Mouse (Mus musculus) embryonic facial prominence, embryonic 15.5 days (tissue): ENCODE results near the gene Efhc1. TPM values are rescaled to one million over a fixed set of nuclear protein-coding genes. Genes with fewer than 3 reads are reported as not detected.

Experiments
- ATAC-seq: fragments of 200-750 bp; cut with Nextera tagmentation; 2 replicates; pipeline ENCODE4 v1.8.0; 2017; ENCODE audit warnings: low read depth, moderate TSS enrichment; ENCODE audit not compliant: insufficient number of reproducible peaks, low FRiP score, low TSS enrichment
- H3K27ac ChIP-seq: fragments of 300-500 bp; sonication (generic); replicated peaks from 2 replicates; pipeline ENCODE4 v1.5.1; 2015; ENCODE audit warnings: mild to moderate bottlenecking, inconsistent platforms
- H3K27me3 ChIP-seq: fragments of 300-500 bp; sonication (generic); 2 replicates; pipeline ENCODE4 v1.6.1; 2015; ENCODE audit warnings: inconsistent platforms
- H3K36me3 ChIP-seq: fragments of 300-500 bp; sonication (generic); 2 replicates; pipeline ENCODE4 v1.6.1; 2015; ENCODE audit warnings: mild to moderate bottlenecking, inconsistent platforms
- H3K4me1 ChIP-seq: fragments of 300-500 bp; sonication (generic); 2 replicates; pipeline ENCODE4 v1.6.1; 2015; ENCODE audit warnings: inconsistent platforms
- H3K4me2 ChIP-seq: fragments of 300-500 bp; sonication (generic); replicated peaks from 2 replicates; pipeline ENCODE4 v1.6.1; 2015; ENCODE audit warnings: mild to moderate bottlenecking, inconsistent platforms
- H3K4me3 ChIP-seq: fragments of 300-500 bp; sonication (generic); replicated peaks from 2 replicates; pipeline ENCODE4 v1.5.1; 2015; ENCODE audit warnings: mild to moderate bottlenecking, inconsistent platforms
- H3K9ac ChIP-seq: fragments of 300-500 bp; sonication (generic); 2 replicates; pipeline ENCODE4 v1.6.1; 2015; ENCODE audit warnings: inconsistent platforms
- H3K9me3 ChIP-seq: fragments of 300-500 bp; sonication (generic); replicated peaks from 2 replicates; pipeline ENCODE4 v1.6.1; 2016; ENCODE audit warnings: inconsistent platforms
- WGBS: fragments of 180-500 bp; shearing (Covaris S2); methylation state at CpG from one replicate; pipeline ENCODE4 v1.1.7; 2015; 5-methylcytosine and 5-hydroxymethylcytosine counted together
- polyA plus RNA-seq: library from polyadenylated mRNA; unstranded; fragments of >200 nt; fragmentation: Nextera tagmentation; extraction: Ambion mirVana; gene quantifications from 2 replicates; pipeline ENCODE4 v1.2.1, GENCODE M21; 2015

The Efhc1 gene
- polyA plus RNA-seq, 1 experiment from 2014 or later, result 17.9 TPM

- H3K9ac ChIP-seq, result peak overlapping the region; percentile 40
- H3K4me2 ChIP-seq, result peak overlapping the region; percentile 75
- ATAC-seq, result peak; percentile 37
- no peaks in the 10 kb centered on the region for H3K27me3 ChIP-seq
- H3K36me3 ChIP-seq, result no peaks in the 10 kb centered on the region
- WGBS, result 4% methylated on average over 16 of the region's 16 CpGs
- peak overlapping the region; percentile 68 for H3K4me3 ChIP-seq
- no peaks in the 10 kb centered on the region for H3K9me3 ChIP-seq
- H3K27ac ChIP-seq, result peak overlapping the region; percentile 66
- peaks cover 10% of the 10 kb centered on the region for H3K4me1 ChIP-seq
Observed at GRCm38 (mm10) chr1:20951799-20952198, 373 bp downstream of the Efhc1 start.

GRCm38 (mm10) chr1:20954876-20955275, 3.5 kb downstream of the Efhc1 start:
- H3K9me3 ChIP-seq, result no peaks in the 10 kb centered on the region
- H3K36me3 ChIP-seq, result no peaks in the 10 kb centered on the region
- peaks cover 10% of the 10 kb centered on the region for H3K4me1 ChIP-seq
- no peak overlapping the region for H3K9ac ChIP-seq
- no peak for ATAC-seq
- no peak overlapping the region for H3K27ac ChIP-seq
- H3K4me3 ChIP-seq, result no peak overlapping the region
- 80% methylated on average over 3 of the region's 3 CpGs for WGBS
- no peaks in the 10 kb centered on the region for H3K27me3 ChIP-seq
- H3K4me2 ChIP-seq, result no peak overlapping the region

- no peak overlapping the region for H3K4me2 ChIP-seq
- WGBS, result 82% methylated on average over 2 of the region's 2 CpGs
- H3K9ac ChIP-seq, result no peak overlapping the region
- H3K9me3 ChIP-seq, result no peaks in the 10 kb centered on the region
- no peak overlapping the region for H3K4me3 ChIP-seq
- no peaks in the 10 kb centered on the region for H3K27me3 ChIP-seq
- H3K4me1 ChIP-seq, result no peaks in the 10 kb centered on the region
- no peaks in the 10 kb centered on the region for H3K36me3 ChIP-seq
- no peak overlapping the region for H3K27ac ChIP-seq
- no peak for ATAC-seq
Observed at GRCm38 (mm10) chr1:20969642-20970041, 18.2 kb downstream of the Efhc1 start.

GRCm38 (mm10) chr1:20973389-20973788, 22.0 kb downstream of the Efhc1 start:
- Histone ChIP-seq H3K4me1 (no peaks in the 10 kb centered on the region), H3K9me3 (no peaks in the 10 kb centered on the region), H3K9ac (no peak overlapping the region), H3K27me3 (no peaks in the 10 kb centered on the region), H3K36me3 (no peaks in the 10 kb centered on the region), H3K27ac (no peak overlapping the region), H3K4me3 (no peak overlapping the region), H3K4me2 (no peak overlapping the region)
- WGBS, result 92% methylated on average over 6 of the region's 6 CpGs
- ATAC-seq, result no peak

- Histone ChIP-seq H3K4me2 (no peak overlapping the region), H3K9me3 (no peaks in the 10 kb centered on the region), H3K4me1 (no peaks in the 10 kb centered on the region), H3K27me3 (no peaks in the 10 kb centered on the region), H3K9ac (no peak overlapping the region), H3K4me3 (no peak overlapping the region), H3K36me3 (no peaks in the 10 kb centered on the region), H3K27ac (no peak overlapping the region)
- ATAC-seq, result no peak
- WGBS, result 69% methylated on average over 9 of the region's 9 CpGs
Observed at GRCm38 (mm10) chr1:20974341-20975135, 23.1 kb downstream of the Efhc1 start.

- H3K9me3 ChIP-seq, result no peaks in the 10 kb centered on the region
- H3K27me3 ChIP-seq, result no peaks in the 10 kb centered on the region
- no peaks in the 10 kb centered on the region for H3K4me1 ChIP-seq
- 53% methylated on average over 1 of the region's 1 CpGs for WGBS
- no peak for ATAC-seq
- no peak overlapping the region for H3K27ac ChIP-seq
- no peaks in the 10 kb centered on the region for H3K36me3 ChIP-seq
- no peak overlapping the region for H3K9ac ChIP-seq
- no peak overlapping the region for H3K4me2 ChIP-seq
- no peak overlapping the region for H3K4me3 ChIP-seq
Observed at GRCm38 (mm10) chr1:20980553-20980952, 29.1 kb downstream of the Efhc1 start.

- no peaks in the 10 kb centered on the region for H3K4me1 ChIP-seq
- H3K36me3 ChIP-seq, result no peaks in the 10 kb centered on the region
- no peak overlapping the region for H3K9ac ChIP-seq
- whole genome bisulfite sequencing, result 86% methylated on average over 6 of the region's 6 CpGs
- no peaks in the 10 kb centered on the region for H3K27me3 ChIP-seq
- ATAC-seq, result no peak
- no peaks in the 10 kb centered on the region for H3K9me3 ChIP-seq
- no peak overlapping the region for H3K27ac ChIP-seq
- H3K4me3 ChIP-seq, result no peak overlapping the region
- no peak overlapping the region for H3K4me2 ChIP-seq
Observed at GRCm38 (mm10) chr1:20981764-20982163, 30.3 kb downstream of the Efhc1 start.

- Histone ChIP-seq H3K27ac (no peak overlapping the region), H3K4me2 (no peak overlapping the region), H3K27me3 (no peaks in the 10 kb centered on the region), H3K9me3 (no peaks in the 10 kb centered on the region), H3K36me3 (no peaks in the 10 kb centered on the region), H3K9ac (no peak overlapping the region), H3K4me3 (no peak overlapping the region), H3K4me1 (no peaks in the 10 kb centered on the region)
- ATAC-seq, result no peak
- 51% methylated on average over 2 of the region's 2 CpGs for WGBS
Observed at GRCm38 (mm10) chr1:20984103-20984502, 32.7 kb downstream of the Efhc1 start.

GRCm38 (mm10) chr1:20984582-20984981, 33.2 kb downstream of the Efhc1 start:
- Histone ChIP-seq H3K4me2 (no peak overlapping the region), H3K9me3 (no peaks in the 10 kb centered on the region), H3K9ac (no peak overlapping the region), H3K36me3 (no peaks in the 10 kb centered on the region), H3K4me3 (no peak overlapping the region), H3K27me3 (no peaks in the 10 kb centered on the region), H3K4me1 (no peaks in the 10 kb centered on the region), H3K27ac (no peak overlapping the region)
- ATAC-seq, result no peak
- 72% methylated on average over 4 of the region's 4 CpGs for WGBS

GRCm38 (mm10) chr1:20986378-20987056, 35.1 kb downstream of the Efhc1 start:
- Histone ChIP-seq H3K4me2 (no peak overlapping the region), H3K4me3 (no peak overlapping the region), H3K9me3 (no peaks in the 10 kb centered on the region), H3K4me1 (no peaks in the 10 kb centered on the region), H3K27me3 (no peaks in the 10 kb centered on the region), H3K9ac (no peak overlapping the region), H3K27ac (no peak overlapping the region), H3K36me3 (no peaks in the 10 kb centered on the region)
- no peak for ATAC-seq
- 62% methylated on average over 10 of the region's 10 CpGs for WGBS

- no peaks in the 10 kb centered on the region for H3K4me1 ChIP-seq
- H3K27me3 ChIP-seq, result no peaks in the 10 kb centered on the region
- H3K9ac ChIP-seq, result no peak overlapping the region
- 85% methylated on average over 11 of the region's 11 CpGs for WGBS
- H3K4me2 ChIP-seq, result no peak overlapping the region
- ATAC-seq, result no peak
- no peaks in the 10 kb centered on the region for H3K36me3 ChIP-seq
- H3K4me3 ChIP-seq, result no peak overlapping the region
- no peaks in the 10 kb centered on the region for H3K9me3 ChIP-seq
- H3K27ac ChIP-seq, result no peak overlapping the region
Observed at GRCm38 (mm10) chr1:20989461-20990083, 38.1 kb downstream of the Efhc1 start.
